ENCODE assay signal across 8 mouse cellular contexts in the genomic region with DNA sequence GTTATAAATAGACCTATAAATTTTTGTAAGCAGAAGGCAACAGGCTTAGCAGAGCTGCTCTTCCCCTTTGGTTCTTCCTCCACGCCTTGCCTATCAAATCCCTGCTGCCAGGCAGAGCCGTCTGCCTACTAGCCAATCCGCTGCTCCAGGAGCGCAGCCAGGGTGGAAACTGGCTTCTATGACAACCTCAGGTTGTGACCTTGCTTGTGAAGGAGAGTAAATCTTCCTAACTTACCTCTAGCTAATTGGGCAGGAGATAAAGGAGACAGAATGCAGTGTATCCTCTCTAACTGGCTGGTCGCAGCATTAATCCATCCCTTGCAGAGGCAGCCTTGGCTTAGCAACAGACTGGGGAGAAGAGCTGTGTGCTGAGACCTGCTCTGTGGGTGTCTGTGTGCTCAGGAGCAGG. TPM values are rescaled to one million over a fixed set of nuclear protein-coding genes. Genes with fewer than 3 reads are reported as not detected.
A peak's percentile ranks its signal among the peaks of the same experiment; 100 is the strongest.
DNase-seq lines count a peak whose midpoint lies in the region; ATAC-seq lines count a peak whose summit lies in the region.

No protein-coding gene starts in this region.

- DNase-seq in liver: peak; percentile 22
- peak; percentile 84 for DNase-seq in layer of hippocampus, adult 9-11 months
- DNase-seq in neural tube, embryonic 10.5 days (ENCODE audit: extremely low spot score, low spot score): peak; percentile 25
- DNase-seq in yolk sac, embryonic 10.5 days (ENCODE audit: low spot score): peak; percentile 21

- WGBS in liver, embryonic 12.5 days (ENCODE audit: insufficient replicate concordance): 33% methylated on average over 5 of the region's 5 CpGs
- 23% methylated on average over 5 of the region's 5 CpGs for WGBS in heart, embryonic 16.5 days

- ATAC-seq in liver, embryonic 12.5 days: no peak
- ATAC-seq in common myeloid progenitor, adult 5-6 weeks (replicated peaks; ENCODE audit: low read depth, poor library complexity, severe bottlenecking): peak; percentile 72
- no peak; the same call in 1 of the 2 replicates for ATAC-seq in heart, embryonic 16.5 days (replicated peaks; ENCODE audit: extremely low read depth, insufficient read depth, low FRiP score)
- ATAC-seq in CD4-positive, CD25-positive, alpha-beta regulatory T cell, adult 4 months: no peak

- H3K4me3 ChIP-seq in liver, embryonic 12.5 days: no peak overlapping the region
- no peak overlapping the region for H3K4me3 ChIP-seq in heart, embryonic 16.5 days (ENCODE audit: low read length)

- H3K9ac ChIP-seq in liver, embryonic 12.5 days: no peak overlapping the region
- H3K9ac ChIP-seq in heart, embryonic 16.5 days (ENCODE audit: low read length): peak overlapping the region; percentile 5

- 0 out of 2 replicates have a peak, but pooled peaks cover 3% of the 10 kb centered on the region for H3K27me3 ChIP-seq in liver, embryonic 12.5 days (replicated peaks)
- no peaks in the 10 kb centered on the region for H3K27me3 ChIP-seq in heart, embryonic 16.5 days (ENCODE audit: control insufficient read depth, insufficient read depth, low read length)

- H3K9me3 ChIP-seq in liver, embryonic 12.5 days (replicated peaks): no peaks in the 10 kb centered on the region
- H3K9me3 ChIP-seq in heart, embryonic 16.5 days (replicated peaks; ENCODE audit: control insufficient read depth, low read length): no peaks in the 10 kb centered on the region

- no peaks in the 10 kb centered on the region for H3K36me3 ChIP-seq in liver, embryonic 12.5 days
- no peaks in the 10 kb centered on the region for H3K36me3 ChIP-seq in heart, embryonic 16.5 days (ENCODE audit: control insufficient read depth, insufficient read depth)

- no peak overlapping the region for H3K27ac ChIP-seq in liver, embryonic 12.5 days
- H3K27ac ChIP-seq in heart, embryonic 16.5 days (ENCODE audit: low read length): peak overlapping the region; percentile 67

- no peaks in the 10 kb centered on the region for H3K4me1 ChIP-seq in liver, embryonic 12.5 days
- H3K4me1 ChIP-seq in heart, embryonic 16.5 days (ENCODE audit: control insufficient read depth, insufficient read depth, low read length): peaks cover 21% of the 10 kb centered on the region

- H3K4me2 ChIP-seq in liver, embryonic 12.5 days: no peak overlapping the region
- no peak overlapping the region for H3K4me2 ChIP-seq in heart, embryonic 16.5 days (ENCODE audit: low read depth, low read length)

RNA-seq across cellular contexts. Expression of gene Cript, which starts 29.7 kb away (rescaled TPM):
- polyA plus RNA-seq in liver, embryonic 12.5 days (2016; fragmentation: Nextera tagmentation; extraction: Ambion mirVana): 76.9 and 84.3 TPM in 2 replicates
- total RNA-seq in common myeloid progenitor, adult 5-6 weeks (2017): 45.7 and 84.5 TPM in 2 replicates
- polyA plus RNA-seq in heart, embryonic 16.5 days (2015; fragmentation: Nextera tagmentation; extraction: Ambion mirVana): 106 and 120 TPM in 2 replicates
- polyA plus RNA-seq in CD4-positive, CD25-positive, alpha-beta regulatory T cell, adult 4 months (2017; shearing (Covaris generic)): 100 to 1,000 TPM in 1 of 2 experiments, 10 to 100 TPM in 1; 93.3 to 104 TPM

RNA-seq across cellular contexts. Expression of gene Pigf, which starts 29.8 kb away (rescaled TPM):
- polyA plus RNA-seq in liver, embryonic 12.5 days (2016; fragmentation: Nextera tagmentation; extraction: Ambion mirVana): 18.6 and 19.8 TPM in 2 replicates
- total RNA-seq in common myeloid progenitor, adult 5-6 weeks (2017): 15.7 and 22.7 TPM in 2 replicates
- polyA plus RNA-seq in heart, embryonic 16.5 days (2015; fragmentation: Nextera tagmentation; extraction: Ambion mirVana): 13.7 and 14.2 TPM in 2 replicates
- 10 to 100 TPM; 20.4 to 22.1 TPM for polyA plus RNA-seq in CD4-positive, CD25-positive, alpha-beta regulatory T cell, adult 4 months (2017; shearing (Covaris generic))

RNA-seq across cellular contexts. Expression of gene Socs5, which starts 52.4 kb away (rescaled TPM):
- polyA plus RNA-seq in liver, embryonic 12.5 days (2016; fragmentation: Nextera tagmentation; extraction: Ambion mirVana): 4.8 and 6.0 TPM in 2 replicates
- total RNA-seq in common myeloid progenitor, adult 5-6 weeks (2017): 7.2 and 10.0 TPM in 2 replicates
- 10.8 and 12.1 TPM in 2 replicates for polyA plus RNA-seq in heart, embryonic 16.5 days (2015; fragmentation: Nextera tagmentation; extraction: Ambion mirVana)
- polyA plus RNA-seq in CD4-positive, CD25-positive, alpha-beta regulatory T cell, adult 4 months (2017; shearing (Covaris generic)): 1 to 10 TPM; 8.7 to 9.3 TPM

Comparison
In these comparisons a context has a peak if more than half of its experiments do, and no peak if none do; other contexts are left out.
1. DNase-seq: peak in every context shown above with its lines; median percentile 84 in layer of hippocampus, adult 9-11 months; 25 in neural tube, embryonic 10.5 days; 22 in liver; 21 in yolk sac, embryonic 10.5 days.